Mouse (Mus musculus) CH12.LX (cell line): Measurements from ENCODE around the gene Zdhhc8.

Experiments used
- CHD1 ChIP-seq: IDR thresholded peaks from 2 replicates; pipeline ENCODE4 v1.6.1; 2012; ENCODE audit warnings: low read depth, low read length, improper control_type of control experiment, inconsistent platforms
- CTCF ChIP-seq, 2 experiments: IDR thresholded peaks in 1 of 2; conservative IDR thresholded peaks in 1 of 2; 2 replicates each; pipeline ENCODE4 v1.5.1; 2011 to 2012; ENCODE audit warnings: low read depth in 2 of 2, low read length in 2 of 2, improper control_type of control experiment in 1 of 2, inconsistent platforms in 1 of 2, mild to moderate bottlenecking in 1 of 2, moderate library complexity in 1 of 2
- JUND ChIP-seq: conservative IDR thresholded peaks from 2 replicates; pipeline ENCODE4 v1.6.1; 2011; ENCODE audit warnings: low read depth, low read length, improper control_type of control experiment
- MXI1 ChIP-seq: IDR thresholded peaks from 2 replicates; pipeline ENCODE4 v1.6.1; 2011; ENCODE audit warnings: mild to moderate bottlenecking, low read depth, low read length, improper control_type of control experiment
- POLR2A ChIP-seq: IDR thresholded peaks from 2 replicates; pipeline ENCODE4 v1.6.1; 2011; ENCODE audit warnings: low read depth, mild to moderate bottlenecking, improper control_type of control experiment, low read length
- TCF12 ChIP-seq: IDR thresholded peaks from 2 replicates; pipeline ENCODE4 v1.6.1; 2014; ENCODE audit warnings: low read depth, mild to moderate bottlenecking, inconsistent platforms, low read length, improper control_type of control experiment
- ZC3H11A ChIP-seq: IDR thresholded peaks from 2 replicates; pipeline ENCODE4 v1.6.1; 2012; ENCODE audit warnings: low read depth, mild to moderate bottlenecking, inconsistent platforms, low read length, improper control_type of control experiment
- ZMIZ1 ChIP-seq: IDR thresholded peaks from 2 replicates; pipeline ENCODE4 v1.6.1; 2012; ENCODE audit warnings: low read depth, mild to moderate bottlenecking, inconsistent platforms, low read length, improper control_type of control experiment
- ZNF384 ChIP-seq: IDR thresholded peaks from 2 replicates; pipeline ENCODE4 v1.6.1; 2012; ENCODE audit warnings: low read depth, low read length, improper control_type of control experiment, inconsistent platforms

- TF ChIP-seq POLR2A = no peak
- no peak for TF ChIP-seq CTCF (conservative IDR thresholded peaks at IDR 0.05 in 1 of 2, IDR thresholded peaks at IDR 0.05 in 1 of 2; ENCODE audit: low read depth in 2 of 2, low read length in 2 of 2)
- TF ChIP-seq TCF12 = no peak
- TF ChIP-seq CHD1 = no peak
- no peak for TF ChIP-seq ZNF384
- no peak for TF ChIP-seq ZC3H11A
- TF ChIP-seq JUND = no peak
- no peak for TF ChIP-seq ZMIZ1
- no peak for TF ChIP-seq MXI1
Observed at GRCm38 (mm10) chr16:18191006-18191405, 43.9 kb downstream of the Zdhhc8 start.
